Mouse (Mus musculus) heart, postnatal 10 days (tissue): ENCODE results near the gene Tceanc2. TPM values are rescaled to one million over a fixed set of nuclear protein-coding genes. Genes with fewer than 3 reads are reported as not detected.

Source experiments
- DNase-seq, 2 experiments: peaks; one replicate each; pipeline ENCODE4 v3.0.0; 2021
- intact Hi-C: fragments of 180-260 bp; cut with DNase I; formaldehyde crosslinking; loops from one replicate; pipeline ENCODE4 v1.15.1; 2025
- total RNA-seq, 2 experiments: library from RNA; stranded (reverse); gene quantifications; 2 replicates each; pipeline ENCODE4 v1.2.3; 2021

Gene Tceanc2
- total RNA-seq, 2 experiments from 2014 or later = 14.1 to 17.6 TPM

DNA sequence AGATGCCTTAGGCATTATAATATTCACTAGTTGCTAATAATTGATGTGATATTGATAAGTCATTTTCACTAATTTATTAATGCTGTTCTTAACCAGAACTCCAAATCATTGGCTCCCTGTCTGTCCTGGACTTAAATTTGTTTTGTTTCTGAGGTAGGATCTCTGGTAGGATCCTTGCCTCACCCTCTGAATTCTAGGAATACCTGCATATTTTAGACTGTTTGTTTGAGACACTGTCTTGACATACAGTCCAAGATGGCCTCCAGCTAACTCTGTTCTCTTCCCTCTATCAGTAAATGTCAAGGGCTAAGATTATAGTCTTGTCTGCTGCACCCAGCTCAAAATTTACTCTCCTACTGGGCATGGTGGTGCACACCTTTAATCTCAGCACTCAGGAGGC, 1.8 kb upstream of the Tceanc2 start:
- DNase-seq = no peak
- intact Hi-C loops = loop anchor here (5.0 kb wide), 1 partner anchor 167 kb away; no protein-coding TSS in a partner anchor

DNA sequence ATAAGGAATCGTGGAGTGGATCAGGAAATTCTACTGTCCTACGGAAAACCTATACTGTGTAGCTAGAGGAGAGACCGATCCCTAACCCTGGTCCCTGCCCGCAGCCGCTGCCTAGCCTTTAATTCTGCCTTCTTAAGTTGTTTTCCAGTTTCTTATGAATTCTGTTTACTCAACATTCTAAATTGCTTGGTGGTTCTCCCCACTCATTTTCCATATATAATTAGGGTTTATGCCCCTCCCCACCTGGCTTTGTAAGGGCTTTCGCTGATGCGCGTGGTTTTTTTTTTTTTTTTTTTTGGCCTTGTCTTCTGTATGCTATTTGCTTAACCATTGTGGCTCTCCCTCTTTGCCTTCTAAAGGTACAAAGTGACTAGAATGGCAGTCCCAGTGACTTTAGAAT, 645 bp upstream of the Tceanc2 start:
- intact Hi-C loops = loop anchor here (5.0 kb wide), 1 partner anchor 73 kb away; the partner anchor contains the start of genes Hspb11 and Lrrc42
- no peak for DNase-seq

DNA sequence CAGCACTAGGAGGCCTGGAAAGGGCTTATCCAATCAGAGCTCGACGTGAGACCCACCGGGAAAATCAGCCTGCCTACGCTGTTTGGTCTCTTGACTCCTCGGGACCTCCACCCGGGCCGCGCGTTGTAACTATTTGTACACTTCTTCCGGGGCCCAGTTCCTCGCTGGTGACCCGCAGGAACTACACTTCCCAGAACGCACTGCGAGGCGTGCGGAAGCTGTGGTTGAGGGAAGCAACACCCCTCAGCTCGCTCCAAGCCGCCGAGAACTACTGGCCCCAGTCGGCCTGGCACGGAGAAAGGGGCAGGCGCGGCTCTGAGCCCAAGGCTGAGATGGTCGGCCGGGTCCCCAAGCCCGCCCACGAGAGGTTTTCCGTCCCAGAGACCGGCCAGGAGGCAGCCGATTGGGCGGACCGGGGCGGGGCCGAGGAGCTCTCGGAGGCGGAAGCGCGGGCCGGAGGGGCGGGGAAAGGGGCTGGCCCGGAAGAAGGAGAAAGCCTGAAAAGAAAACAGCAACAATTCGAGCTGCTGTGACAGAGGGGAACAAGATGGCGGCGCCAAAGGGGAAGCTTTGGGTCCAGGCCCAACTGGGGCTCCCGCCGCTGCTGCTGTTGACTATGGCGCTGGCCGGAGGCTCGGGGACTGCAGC, 610 bp downstream of the Tceanc2 start, which contains the start of gene Tmem59:
Gene Tmem59 (plus strand): TSS at position 218 of the 648 bp plus-strand sequence.
- intact Hi-C loops = loop anchor here (5.0 kb wide), 1 partner anchor 74 kb away; the partner anchor contains the start of genes Hspb11 and Lrrc42
- peak; percentile 99 for DNase-seq

DNA sequence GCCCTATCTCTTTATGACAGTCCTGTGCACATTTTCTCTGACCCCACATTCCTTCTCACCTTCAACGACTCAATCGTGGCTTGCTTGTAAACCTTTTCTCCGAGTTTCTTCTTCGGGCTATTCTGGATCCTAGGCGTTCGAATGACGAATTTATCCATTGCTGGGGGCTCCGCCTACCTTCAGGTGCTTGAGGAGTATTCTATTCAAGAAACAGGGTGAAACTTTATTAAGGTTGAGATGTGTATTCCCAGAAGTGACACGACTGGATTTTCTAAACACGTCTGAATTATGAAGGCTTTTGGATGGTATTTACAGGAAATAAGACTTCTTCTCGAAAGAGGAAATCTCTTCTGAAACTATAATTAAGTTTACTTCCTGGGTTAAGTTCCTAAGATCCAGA, 1.4 kb downstream of the Tceanc2 start:
- intact Hi-C loops = loop anchor here (5.0 kb wide), 1 partner anchor 75 kb away; the partner anchor contains the start of genes Hspb11 and Lrrc42
- no peak for DNase-seq

DNA sequence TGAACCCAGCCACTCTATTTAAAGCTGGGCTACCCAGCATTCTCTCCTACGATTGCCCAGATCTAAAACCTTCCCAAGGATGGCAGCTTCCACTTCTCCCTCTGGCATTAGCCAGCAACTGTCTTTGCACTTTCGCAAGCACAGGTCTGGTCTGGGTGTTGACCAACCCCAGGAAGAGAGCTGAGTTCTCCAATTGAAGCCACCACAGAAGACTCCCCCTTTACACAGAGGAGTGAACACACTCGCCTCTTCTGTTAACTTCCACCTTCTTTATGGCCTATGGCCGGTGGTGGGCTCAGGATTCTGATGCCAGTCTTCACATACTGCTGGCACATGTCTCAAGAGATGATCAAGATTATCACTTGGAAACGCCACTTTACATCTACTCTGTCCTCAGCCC, 11.1 kb downstream of the Tceanc2 start:
- DNase-seq = no peak
- intact Hi-C loops = loop anchor here (10.0 kb wide), 1 partner anchor 363 kb away; the partner anchor contains the start of gene Acot11

DNA sequence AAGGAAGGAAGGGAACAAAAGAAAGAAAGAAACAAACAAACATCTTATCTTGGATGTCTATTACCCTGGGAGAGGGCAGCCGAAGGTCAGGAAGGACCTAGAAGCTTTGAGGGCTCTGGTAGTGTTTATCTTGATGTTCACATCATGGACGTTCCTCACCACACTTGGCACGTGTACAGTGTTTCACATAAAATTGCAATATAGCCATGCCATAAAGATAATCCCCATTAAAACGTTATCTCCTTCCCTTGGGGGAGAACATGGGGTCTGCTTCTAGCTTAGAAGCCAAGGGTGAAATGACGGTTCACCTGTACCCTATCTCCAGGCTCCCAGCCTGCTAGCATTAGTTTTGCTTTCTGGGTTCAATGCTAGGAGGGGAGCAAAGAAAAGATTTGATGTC, 12.2 kb downstream of the Tceanc2 start:
- intact Hi-C loops = loop anchor here (10.0 kb wide), 1 partner anchor 362 kb away; the partner anchor contains the start of gene Acot11
- no peak for DNase-seq

DNA sequence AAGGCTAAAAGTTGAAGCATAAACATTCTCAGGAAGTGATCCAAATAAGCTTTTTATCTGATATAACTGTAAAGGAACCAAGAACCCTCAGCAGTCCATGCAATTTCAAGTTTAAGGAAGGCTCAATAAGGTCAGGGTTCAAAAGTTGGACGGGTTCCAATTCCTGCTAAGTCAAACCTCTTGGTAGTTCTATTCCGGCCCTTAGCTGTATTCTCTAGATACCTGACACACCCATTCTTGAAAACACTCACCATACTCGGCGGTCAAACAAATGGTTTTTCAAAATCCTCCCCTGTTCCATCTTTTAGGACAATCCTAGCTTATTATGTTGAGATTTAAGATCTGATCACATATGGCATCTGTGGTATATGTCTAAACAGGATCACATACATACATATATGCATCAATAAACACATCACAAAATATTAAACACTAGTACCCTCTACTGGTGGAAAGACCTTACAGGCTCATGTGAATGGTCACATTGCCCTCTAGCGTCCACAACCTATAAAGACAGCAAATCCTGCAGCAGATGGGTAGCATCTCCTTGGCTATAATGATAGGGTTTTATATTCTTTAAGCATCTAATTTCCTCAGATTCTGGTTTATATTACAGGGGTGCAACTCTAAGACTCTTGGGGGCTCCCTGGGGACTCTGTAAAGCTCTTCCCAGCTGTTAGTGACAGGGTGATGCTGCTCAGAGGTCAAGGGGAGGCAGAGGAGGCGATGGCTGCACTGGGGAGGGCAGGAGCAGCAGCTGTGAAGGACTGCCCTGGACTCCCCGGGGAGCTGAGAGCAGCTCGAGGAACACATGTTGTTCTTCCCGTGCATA, 14.9 kb downstream of the Tceanc2 start:
- peak; percentile 82 to 83 for DNase-seq
- intact Hi-C loops = loop anchor here (1.0 to 10.0 kb wide), 9 partner anchors 97 to 550 kb away; partner anchors contain the start of genes Acot11, Cyb5rl and Mrpl37

DNA sequence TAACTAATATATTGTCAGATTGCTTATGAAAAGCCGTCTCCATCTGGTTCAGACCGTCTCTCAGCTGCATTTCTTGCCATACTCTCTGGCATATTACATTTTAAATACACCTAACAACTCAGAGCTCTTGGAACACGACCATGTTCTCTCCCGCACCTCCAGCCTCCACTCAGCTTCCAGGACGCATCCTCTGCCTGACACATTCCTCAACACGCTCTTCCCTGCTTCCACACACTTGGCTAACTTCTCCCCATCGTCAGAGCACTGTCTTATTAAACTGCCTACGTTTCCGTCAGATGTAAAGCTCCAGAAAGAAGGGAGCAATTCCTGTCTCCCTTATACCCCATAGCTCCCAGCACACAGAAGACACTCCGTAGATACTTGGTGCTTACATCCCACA, 15.6 kb downstream of the Tceanc2 start:
- intact Hi-C loops = loop anchor here (5.0 to 10.0 kb wide), 3 partner anchors 359 to 531 kb away; partner anchors contain the start of gene Acot11
- no peak for DNase-seq

DNA sequence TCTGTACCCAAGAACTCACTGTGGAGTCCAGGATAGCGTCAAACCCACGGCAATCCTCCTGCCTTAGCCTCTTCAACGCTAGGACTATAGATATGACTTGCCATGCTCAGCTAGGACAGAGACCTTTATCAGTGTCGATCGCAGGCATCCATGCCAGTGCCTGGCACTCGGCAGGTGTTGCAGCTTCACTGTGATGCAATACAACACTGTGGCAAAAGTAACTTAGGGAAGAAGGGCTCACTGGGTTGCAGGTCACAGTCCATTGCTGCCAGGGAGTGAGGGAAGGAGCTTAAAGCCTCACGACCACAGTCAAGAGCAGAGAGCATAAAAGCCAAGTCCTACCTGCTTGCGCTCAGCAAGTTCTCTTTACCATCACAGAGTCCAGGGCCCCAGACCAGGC, 18.7 kb downstream of the Tceanc2 start:
- no peak for DNase-seq
- intact Hi-C loops = loop anchor here (5.0 to 10.0 kb wide), 3 partner anchors 355 to 528 kb away; partner anchors contain the start of gene Acot11

DNA sequence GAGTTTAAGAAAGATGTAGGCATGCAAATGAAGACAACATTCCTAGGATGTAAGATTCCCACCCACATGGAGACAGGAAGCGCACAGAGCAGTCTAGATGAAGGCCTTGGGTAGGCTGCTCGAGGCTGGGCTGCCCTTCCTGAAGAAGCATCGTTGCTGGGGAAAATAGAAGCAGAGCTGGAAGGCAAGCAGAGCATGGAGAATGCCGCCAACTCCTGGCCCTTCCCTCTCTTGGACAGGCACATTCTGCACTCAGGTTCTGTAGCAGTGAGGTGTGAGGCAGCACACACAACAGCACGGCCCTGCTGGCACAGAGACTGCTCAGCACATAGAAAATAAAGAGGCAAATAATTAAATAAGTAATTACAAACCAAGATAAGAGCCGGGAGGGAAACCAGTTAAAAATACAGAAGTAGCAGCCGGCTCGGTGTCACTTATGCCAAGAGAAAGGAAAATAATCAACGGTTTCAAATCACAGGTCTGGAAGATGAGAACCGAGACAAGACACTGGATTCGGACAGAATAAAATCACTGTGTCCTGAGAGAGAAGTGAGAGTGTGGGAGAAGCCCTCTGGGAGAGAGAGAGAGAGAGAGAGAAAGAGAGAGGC, 19.6 kb downstream of the Tceanc2 start:
- DNase-seq = no peak
- intact Hi-C loops = no loop called here

DNA sequence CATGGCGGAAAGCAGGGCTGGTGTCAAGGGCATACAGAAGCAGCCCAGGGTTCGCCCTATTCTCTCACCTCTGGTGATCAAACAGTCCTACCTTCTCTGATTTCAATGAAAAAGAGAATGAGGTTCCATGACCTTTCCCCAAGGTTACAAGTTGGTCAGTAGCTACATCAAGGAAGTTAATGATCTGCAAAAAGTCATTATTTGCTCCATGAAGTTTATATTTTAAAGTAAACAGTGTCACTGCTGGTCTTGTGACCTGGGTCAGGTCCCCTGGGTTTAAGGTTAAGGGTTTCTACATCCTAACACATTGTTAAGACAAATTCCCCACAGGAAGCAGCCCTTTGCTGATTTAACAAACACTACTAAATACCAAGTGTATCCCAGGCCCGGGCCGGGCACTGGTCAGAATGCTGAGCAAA, 21.9 kb downstream of the Tceanc2 start:
- intact Hi-C loops = no loop called here
- DNase-seq = no peak

DNA sequence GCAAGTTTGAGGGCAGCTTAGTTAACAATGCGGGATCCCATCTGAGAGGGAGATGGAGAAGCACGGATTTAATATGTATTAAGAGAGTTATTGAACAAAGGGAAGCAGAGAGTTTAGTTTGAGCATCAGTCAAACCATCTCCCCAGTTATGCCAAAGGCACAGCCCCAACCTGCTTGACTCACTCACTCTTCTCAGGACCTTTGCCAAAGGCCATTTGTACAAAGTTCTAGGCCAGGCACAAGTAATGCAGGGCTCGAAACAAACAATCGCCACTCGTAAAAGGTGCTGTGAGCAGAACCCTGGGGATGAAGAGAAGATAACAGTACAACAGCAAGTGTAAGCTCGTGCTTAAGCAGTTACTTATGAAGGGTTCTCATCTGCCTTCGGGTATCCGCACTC, 26.3 kb downstream of the Tceanc2 start:
- DNase-seq = no peak
- intact Hi-C loops = no loop called here

DNA sequence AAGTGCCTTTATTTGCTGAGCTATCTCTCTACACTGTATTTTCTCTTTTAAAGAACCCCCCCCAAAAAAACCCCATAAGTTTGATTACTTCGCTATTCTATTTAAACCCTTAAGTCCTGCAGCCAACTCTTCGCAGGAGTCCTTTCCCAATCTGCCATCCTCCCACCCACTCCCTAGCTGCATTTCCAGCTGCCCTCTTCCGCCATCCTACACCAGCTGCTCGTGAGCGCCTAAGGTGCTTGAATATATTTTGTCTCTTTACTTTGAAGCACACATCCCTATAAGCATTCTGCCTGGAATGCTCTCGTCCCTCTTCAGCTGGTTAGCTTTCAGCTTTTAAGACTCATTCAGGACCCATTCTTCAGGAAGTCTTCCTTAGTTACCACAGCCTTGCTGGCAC, 27.9 kb downstream of the Tceanc2 start:
- intact Hi-C loops = no loop called here
- no peak for DNase-seq

DNA sequence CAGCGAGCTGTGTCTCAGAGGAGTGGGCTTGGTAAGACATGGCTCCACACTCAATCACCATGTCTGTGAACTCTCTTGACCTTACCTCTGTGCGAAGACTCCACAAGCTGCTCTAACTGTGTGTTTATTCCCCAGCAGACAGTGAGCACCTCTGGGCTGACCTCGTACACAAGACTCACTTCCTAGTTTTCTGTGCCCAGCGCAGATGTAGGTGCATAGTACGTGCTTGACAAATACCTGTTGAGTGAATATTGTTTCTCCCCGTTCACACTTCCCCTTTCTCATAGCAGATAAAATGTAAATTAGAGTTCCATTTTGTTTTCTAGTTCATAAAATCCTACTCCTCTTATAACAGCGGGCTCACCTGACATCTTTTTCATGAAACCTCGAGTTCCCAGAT, 35.4 kb downstream of the Tceanc2 start:
- no peak for DNase-seq
- intact Hi-C loops = no loop called here

DNA sequence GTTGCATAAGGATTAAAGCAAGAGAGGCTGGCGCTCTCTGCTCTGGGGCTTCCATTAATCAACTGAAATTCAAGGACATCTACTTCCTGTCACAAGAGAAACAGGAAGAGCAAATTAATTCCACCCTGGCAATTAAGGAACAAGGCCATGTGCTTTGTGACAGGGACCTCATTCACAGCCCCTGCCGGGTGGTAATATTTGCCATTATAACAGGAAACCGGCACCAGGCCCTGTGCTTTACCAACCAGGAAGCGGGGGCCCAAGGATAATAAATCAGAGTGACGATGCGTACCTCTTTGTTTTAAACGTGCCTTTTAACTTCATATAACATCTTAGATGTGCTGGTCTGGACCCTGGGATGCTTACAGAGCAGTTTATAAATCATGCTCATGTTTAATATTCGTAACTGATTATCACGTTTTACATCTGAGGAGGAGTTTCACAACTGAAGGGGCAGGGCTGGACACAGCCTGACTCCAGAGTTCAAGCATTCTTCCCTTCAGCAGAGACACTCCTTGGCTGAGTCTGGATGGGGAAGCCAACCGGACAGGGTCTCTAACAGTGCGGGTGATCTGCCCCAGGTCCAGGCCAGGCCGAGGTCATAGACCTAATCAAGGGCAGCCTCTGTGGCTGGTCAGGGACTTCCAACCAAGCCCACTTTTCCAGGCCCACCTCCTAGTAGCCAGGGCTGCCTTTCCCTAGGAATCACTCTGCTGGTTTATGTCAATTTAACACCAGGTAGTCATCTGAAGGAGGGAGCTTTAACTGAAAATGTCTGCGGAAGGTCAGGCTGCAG, 38.9 kb downstream of the Tceanc2 start:
- intact Hi-C loops = no loop called here
- DNase-seq = no peak

DNA sequence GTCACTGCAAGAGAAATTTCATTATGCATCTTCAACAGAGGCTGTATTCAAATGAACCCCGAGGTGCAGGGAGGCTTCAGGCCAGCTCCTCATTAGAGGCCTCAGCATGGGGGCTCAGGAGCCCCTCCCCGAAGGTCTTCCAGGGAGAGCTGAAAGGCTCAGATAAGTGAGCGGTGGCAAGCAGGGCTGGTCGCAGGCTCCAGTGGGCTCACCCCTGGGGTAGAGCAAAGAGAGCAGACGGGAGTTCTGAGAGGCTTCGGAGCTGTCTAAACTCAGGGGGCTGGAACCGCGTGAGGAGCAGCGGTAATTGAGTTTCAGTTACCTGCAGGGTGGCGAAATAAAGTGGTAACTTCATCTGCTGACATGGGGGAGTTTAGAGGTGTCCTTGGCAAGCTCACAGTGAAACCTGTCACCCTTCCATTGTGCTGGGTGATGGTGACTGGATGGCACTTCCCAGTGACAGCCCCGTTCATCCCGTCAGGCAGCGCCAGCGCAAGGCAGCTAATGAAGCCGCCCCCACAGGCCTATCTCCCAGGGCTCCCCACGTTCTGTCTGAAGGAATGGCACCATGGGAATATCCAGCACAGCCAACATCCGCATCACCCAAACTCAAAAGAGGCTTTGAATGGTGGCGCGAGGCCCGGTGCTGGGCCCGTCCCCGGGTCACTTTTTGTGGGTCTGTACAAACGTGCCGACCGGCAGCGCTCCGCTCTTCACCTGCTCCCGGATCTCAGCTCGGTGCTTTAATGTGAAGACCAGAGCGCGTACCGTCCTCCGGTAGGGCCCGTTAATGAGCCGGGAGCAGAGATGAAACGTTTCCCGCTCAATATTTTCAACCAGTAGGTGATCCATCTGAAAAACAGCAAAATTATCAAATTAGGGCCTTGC, 39.7 kb downstream of the Tceanc2 start:
- intact Hi-C loops = no loop called here
- DNase-seq = no peak

DNA sequence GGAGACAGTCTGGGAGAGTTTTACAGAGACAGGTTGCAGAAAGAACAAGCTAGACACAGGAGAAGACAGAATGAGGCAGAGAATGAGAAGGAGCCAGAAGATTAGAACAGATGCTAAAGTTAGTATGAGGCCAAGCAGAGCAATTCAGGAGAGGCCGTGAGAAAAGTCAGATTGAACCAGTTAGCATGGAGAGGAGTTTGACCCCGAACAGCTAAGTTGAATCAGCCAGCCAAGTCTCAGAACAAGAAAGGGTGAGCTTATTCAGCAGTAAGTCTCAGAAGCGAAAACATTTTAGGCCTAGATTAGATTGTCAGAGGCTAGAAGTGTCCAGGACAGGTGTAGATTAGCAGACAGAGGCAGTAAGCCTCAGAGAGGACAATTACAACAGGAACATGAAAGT, 42.4 kb downstream of the Tceanc2 start:
- intact Hi-C loops = no loop called here
- no peak for DNase-seq

DNA sequence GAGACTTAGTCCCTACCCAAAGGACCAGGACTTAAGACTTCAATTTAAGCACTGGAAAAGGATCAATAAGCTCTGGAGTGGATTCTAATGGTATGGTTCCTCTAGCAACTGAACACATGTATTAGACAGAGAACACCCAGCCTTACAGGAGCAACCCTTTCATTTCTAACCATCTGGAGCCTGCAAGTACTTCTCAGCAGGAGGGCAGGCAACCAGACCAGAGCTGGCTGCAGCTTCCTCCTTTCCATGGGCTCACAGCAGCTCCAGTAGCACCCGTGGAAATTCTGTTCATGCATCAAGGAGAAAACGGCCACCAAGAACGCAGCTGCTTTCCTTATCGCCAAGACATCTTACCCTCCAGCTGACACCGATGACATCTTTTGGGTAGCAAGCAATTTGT, 43.3 kb downstream of the Tceanc2 start:
- intact Hi-C loops = no loop called here

DNA sequence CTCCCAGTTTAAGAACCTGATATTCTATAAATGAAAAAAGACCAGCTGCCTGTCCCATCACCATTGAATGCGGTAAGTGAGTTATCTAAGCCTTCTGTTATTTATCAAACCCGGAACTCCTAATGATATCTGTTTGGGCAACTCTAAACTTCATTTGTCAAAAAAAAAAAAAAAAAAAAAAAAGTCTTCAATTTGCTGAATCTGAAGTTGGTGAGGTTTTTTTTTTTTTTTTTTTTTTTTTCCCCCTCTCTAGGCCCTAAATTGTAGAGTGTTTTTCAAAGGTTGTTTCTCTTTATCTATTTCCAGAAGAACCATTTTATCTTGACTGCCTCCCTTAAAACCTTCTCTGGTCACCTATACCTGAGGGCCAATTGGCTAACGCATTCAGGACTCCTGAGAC, 44.0 kb downstream of the Tceanc2 start:
- intact Hi-C loops = no loop called here
- no peak for DNase-seq

More for the DNA sequence above, 43.3 kb downstream of the Tceanc2 start:
- DNase-seq = no peak
